Mouse (Mus musculus): ENCODE measurements around the gene Fam8a1. TPM values are rescaled to one million over a fixed set of nuclear protein-coding genes. Genes with fewer than 3 reads are reported as not detected.
A peak's percentile ranks its signal among the peaks of the same experiment; 100 is the strongest.

Fam8a1 gene
- polyA plus RNA-seq, 1 experiment from 2014 or later = 11.8 TPM

- ATAC-seq (ENCODE audit: low FRiP score, low read depth) = no peak
- Histone ChIP-seq H3K27ac (no peak overlapping the region), H3K4me1 (no peaks in the 10 kb centered on the region), H3K9ac (no peak overlapping the region), H3K36me3 (no peaks in the 10 kb centered on the region), H3K9me3 (peaks cover 7% of the 10 kb centered on the region; the same call in 1 of the 2 replicates), H3K4me3 (no peak overlapping the region), H3K4me2 (replicated peaks) (no peak overlapping the region), H3K27me3 (no peaks in the 10 kb centered on the region)
- WGBS = 88% methylated on average over 6 of the region's 6 CpGs
Measured at GRCm38 (mm10) chr13:46644175-46644574, 25.1 kb upstream of the Fam8a1 start.

- H3K9ac ChIP-seq = no peak overlapping the region
- H3K36me3 ChIP-seq = no peaks in the 10 kb centered on the region
- no peak for ATAC-seq (ENCODE audit: low FRiP score, low read depth)
- no peak overlapping the region for H3K4me2 ChIP-seq (replicated peaks)
- H3K4me3 ChIP-seq = no peak overlapping the region
- H3K4me1 ChIP-seq = no peaks in the 10 kb centered on the region
- H3K27me3 ChIP-seq = no peaks in the 10 kb centered on the region
- WGBS = 67% methylated on average over 6 of the region's 6 CpGs
- no peak overlapping the region for H3K27ac ChIP-seq
- peaks cover 7% of the 10 kb centered on the region; the same call in 1 of the 2 replicates for H3K9me3 ChIP-seq
Measured at GRCm38 (mm10) chr13:46645476-46645875, 23.8 kb upstream of the Fam8a1 start.

- H3K4me2 ChIP-seq (replicated peaks) = no peak overlapping the region
- no peaks in the 10 kb centered on the region for H3K36me3 ChIP-seq
- no peak overlapping the region for H3K4me3 ChIP-seq
- no peaks in the 10 kb centered on the region for H3K9me3 ChIP-seq
- H3K9ac ChIP-seq = no peak overlapping the region
- 86% methylated on average over 7 of the region's 7 CpGs for WGBS
- H3K4me1 ChIP-seq = no peaks in the 10 kb centered on the region
- H3K27me3 ChIP-seq = no peaks in the 10 kb centered on the region
- ATAC-seq (ENCODE audit: low FRiP score, low read depth) = no peak
- no peak overlapping the region for H3K27ac ChIP-seq
Measured at GRCm38 (mm10) chr13:46651853-46652252, 17.5 kb upstream of the Fam8a1 start.

GRCm38 (mm10) chr13:46652671-46653070, 16.7 kb upstream of the Fam8a1 start:
- Histone ChIP-seq H3K4me3 (no peak overlapping the region), H3K9me3 (no peaks in the 10 kb centered on the region), H3K27me3 (no peaks in the 10 kb centered on the region), H3K9ac (no peak overlapping the region), H3K36me3 (no peaks in the 10 kb centered on the region), H3K4me1 (no peaks in the 10 kb centered on the region), H3K27ac (no peak overlapping the region), H3K4me2 (replicated peaks) (no peak overlapping the region)
- no peak for ATAC-seq (ENCODE audit: low FRiP score, low read depth)
- WGBS = 95% methylated on average over 7 of the region's 7 CpGs

GRCm38 (mm10) chr13:46653671-46654070, 15.7 kb upstream of the Fam8a1 start:
- H3K4me2 ChIP-seq (replicated peaks) = no peak overlapping the region
- no peak for ATAC-seq (ENCODE audit: low FRiP score, low read depth)
- H3K9ac ChIP-seq = no peak overlapping the region
- H3K36me3 ChIP-seq = no peaks in the 10 kb centered on the region
- H3K4me3 ChIP-seq = no peak overlapping the region
- H3K27ac ChIP-seq = no peak overlapping the region
- H3K27me3 ChIP-seq = no peaks in the 10 kb centered on the region
- H3K9me3 ChIP-seq = no peaks in the 10 kb centered on the region
- WGBS = 74% methylated on average over 4 of the region's 4 CpGs
- no peaks in the 10 kb centered on the region for H3K4me1 ChIP-seq

- H3K9me3 ChIP-seq = no peaks in the 10 kb centered on the region
- 78% methylated on average over 5 of the region's 5 CpGs for WGBS
- H3K4me3 ChIP-seq = no peak overlapping the region
- ATAC-seq (ENCODE audit: low FRiP score, low read depth) = no peak
- no peak overlapping the region for H3K27ac ChIP-seq
- no peak overlapping the region for H3K9ac ChIP-seq
- no peaks in the 10 kb centered on the region for H3K36me3 ChIP-seq
- H3K27me3 ChIP-seq = no peaks in the 10 kb centered on the region
- H3K4me1 ChIP-seq = no peaks in the 10 kb centered on the region
- H3K4me2 ChIP-seq (replicated peaks) = no peak overlapping the region
Measured at GRCm38 (mm10) chr13:46654566-46654965, 14.8 kb upstream of the Fam8a1 start.

- no peak overlapping the region for H3K4me2 ChIP-seq (replicated peaks)
- H3K9ac ChIP-seq = no peak overlapping the region
- H3K9me3 ChIP-seq = no peaks in the 10 kb centered on the region
- no peaks in the 10 kb centered on the region for H3K4me1 ChIP-seq
- H3K36me3 ChIP-seq = no peaks in the 10 kb centered on the region
- WGBS = 86% methylated on average over 5 of the region's 5 CpGs
- H3K27me3 ChIP-seq = no peaks in the 10 kb centered on the region
- no peak overlapping the region for H3K4me3 ChIP-seq
- ATAC-seq (ENCODE audit: low FRiP score, low read depth) = no peak
- H3K27ac ChIP-seq = no peak overlapping the region
Measured at GRCm38 (mm10) chr13:46659211-46659610, 10.1 kb upstream of the Fam8a1 start.

- WGBS = 46% methylated on average over 4 of the region's 4 CpGs
- no peaks in the 10 kb centered on the region for H3K9me3 ChIP-seq
- ATAC-seq (ENCODE audit: low FRiP score, low read depth) = no peak
- no peaks in the 10 kb centered on the region for H3K27me3 ChIP-seq
- no peaks in the 10 kb centered on the region for H3K36me3 ChIP-seq
- no peak overlapping the region for H3K4me2 ChIP-seq (replicated peaks)
- H3K4me3 ChIP-seq = no peak overlapping the region
- no peak overlapping the region for H3K27ac ChIP-seq
- H3K9ac ChIP-seq = no peak overlapping the region
- no peaks in the 10 kb centered on the region for H3K4me1 ChIP-seq
Measured at GRCm38 (mm10) chr13:46663461-46663964, 5.8 kb upstream of the Fam8a1 start.

GRCm38 (mm10) chr13:46669620-46670271, 424 bp downstream of the Fam8a1 start:
- Histone ChIP-seq H3K36me3 (peaks cover 30% of the 10 kb centered on the region), H3K27ac (peak overlapping the region; percentile 74; the same call in 1 of the 2 replicates), H3K9me3 (no peaks in the 10 kb centered on the region), H3K4me1 (peaks cover 9% of the 10 kb centered on the region), H3K27me3 (no peaks in the 10 kb centered on the region), H3K4me2 (replicated peaks) (peak overlapping the region; percentile 84), H3K9ac (peak overlapping the region; percentile 90), H3K4me3 (peak overlapping the region; percentile 93)
- WGBS = under 1% methylated on average over 60 of the region's 96 CpGs
- peak; percentile 66 for ATAC-seq (ENCODE audit: low FRiP score, low read depth)

GRCm38 (mm10) chr13:46670514-46670913, 1.2 kb downstream of the Fam8a1 start:
- Histone ChIP-seq H3K9me3 (no peaks in the 10 kb centered on the region), H3K4me3 (peak overlapping the region; percentile 93), H3K36me3 (peaks cover 37% of the 10 kb centered on the region), H3K9ac (peak overlapping the region; percentile 90), H3K27ac (no peak overlapping the region), H3K27me3 (no peaks in the 10 kb centered on the region), H3K4me2 (replicated peaks) (peak overlapping the region; percentile 84), H3K4me1 (peaks cover 9% of the 10 kb centered on the region)
- no peak for ATAC-seq (ENCODE audit: low FRiP score, low read depth)
- 68% methylated on average over 9 of the region's 9 CpGs for WGBS

- no peaks in the 10 kb centered on the region for H3K27me3 ChIP-seq
- no peak overlapping the region for H3K27ac ChIP-seq
- peaks cover 57% of the 10 kb centered on the region for H3K36me3 ChIP-seq
- no peak for ATAC-seq (ENCODE audit: low FRiP score, low read depth)
- H3K4me1 ChIP-seq = peaks cover 9% of the 10 kb centered on the region
- H3K4me2 ChIP-seq (replicated peaks) = no peak overlapping the region
- H3K4me3 ChIP-seq = no peak overlapping the region
- H3K9me3 ChIP-seq = no peaks in the 10 kb centered on the region
- WGBS = 81% methylated on average over 2 of the region's 2 CpGs
- H3K9ac ChIP-seq = no peak overlapping the region
Measured at GRCm38 (mm10) chr13:46674601-46675000, 5.3 kb downstream of the Fam8a1 start.

- H3K9me3 ChIP-seq = no peaks in the 10 kb centered on the region
- H3K27ac ChIP-seq = no peak overlapping the region
- 86% methylated on average over 4 of the region's 4 CpGs for WGBS
- no peaks in the 10 kb centered on the region for H3K4me1 ChIP-seq
- no peak for ATAC-seq (ENCODE audit: low FRiP score, low read depth)
- H3K4me2 ChIP-seq (replicated peaks) = no peak overlapping the region
- H3K27me3 ChIP-seq = no peaks in the 10 kb centered on the region
- H3K9ac ChIP-seq = no peak overlapping the region
- no peak overlapping the region for H3K4me3 ChIP-seq
- peaks cover 60% of the 10 kb centered on the region for H3K36me3 ChIP-seq
Measured at GRCm38 (mm10) chr13:46677721-46678120, 8.4 kb downstream of the Fam8a1 start.

GRCm38 (mm10) chr13:46682921-46683320, 13.6 kb downstream of the Fam8a1 start:
- H3K27me3 ChIP-seq = no peaks in the 10 kb centered on the region
- no peaks in the 10 kb centered on the region for H3K4me1 ChIP-seq
- WGBS = 87% methylated on average over 2 of the region's 2 CpGs
- no peak overlapping the region for H3K9ac ChIP-seq
- H3K4me3 ChIP-seq = no peak overlapping the region
- H3K4me2 ChIP-seq (replicated peaks) = no peak overlapping the region
- H3K9me3 ChIP-seq = no peaks in the 10 kb centered on the region
- H3K27ac ChIP-seq = no peak overlapping the region
- H3K36me3 ChIP-seq = peaks cover 61% of the 10 kb centered on the region
- ATAC-seq (ENCODE audit: low FRiP score, low read depth) = no peak
